In the genomic region with DNA sequence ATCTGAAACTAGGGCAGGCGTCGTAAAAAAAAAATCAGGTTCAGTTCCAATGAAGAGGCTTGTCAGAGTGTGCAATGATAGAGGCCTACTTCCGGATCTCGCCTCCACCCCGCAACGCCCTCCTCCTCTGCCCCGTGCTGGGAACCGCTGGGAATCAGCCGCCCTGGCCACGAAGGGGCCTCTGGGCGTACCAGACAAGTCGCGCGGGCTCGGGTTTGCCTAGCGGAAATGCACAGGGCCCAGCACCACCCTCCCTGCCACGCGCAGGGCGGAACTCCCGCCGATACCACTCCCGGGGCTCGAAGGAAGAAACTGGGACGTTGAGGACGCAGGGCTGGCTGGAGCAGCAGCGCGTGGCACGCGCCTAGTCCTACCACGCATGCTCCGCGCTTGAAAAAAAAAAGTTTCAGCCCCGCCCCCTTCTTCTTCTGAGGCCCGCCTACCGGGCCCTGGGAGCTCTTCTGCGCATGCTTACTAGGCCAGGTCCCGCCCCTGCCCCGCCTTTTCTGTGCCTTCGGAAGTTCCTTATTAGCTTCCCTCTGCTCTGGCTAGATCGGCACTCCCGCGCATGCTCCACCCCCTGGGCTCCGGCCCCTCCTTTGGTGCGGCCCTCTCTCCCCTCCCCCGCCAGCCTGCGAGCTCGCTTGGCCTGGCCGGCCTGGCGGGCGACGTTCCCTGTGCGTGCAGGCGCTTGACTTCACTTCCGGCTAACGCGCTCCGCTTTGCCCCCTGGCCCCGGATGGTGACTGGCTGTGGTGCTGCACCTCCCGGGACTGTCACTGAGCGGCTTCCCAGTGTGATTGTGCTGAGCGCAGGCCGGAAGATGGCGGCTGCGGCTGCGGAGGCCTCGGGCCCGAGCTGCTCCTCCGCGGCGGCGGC, we compare ENCODE assay signal across 7 mouse cellular contexts. TPM values are rescaled to one million over a fixed set of nuclear protein-coding genes. Genes with fewer than 3 reads are reported as not detected.
DNase-seq lines count a peak whose midpoint lies in the region; ATAC-seq and TF ChIP-seq lines count a peak whose summit lies in the region.

TSS of gene Birc6 (plus strand) at position 567 of the 879 bp plus-strand sequence.

- DNase-seq in adrenal gland, postnatal 10 days, result peak; percentile 100
- DNase-seq in embryonic facial prominence, embryonic 10.5 days (ENCODE audit: low spot score), result peak; percentile 100
- DNase-seq in gonadal fat pad, adult 2 months (ENCODE audit: low read depth), result peak; percentile 84
- DNase-seq in left cerebral cortex, postnatal 4 days, result peak; percentile 100

- WGBS in embryonic facial prominence, embryonic 10.5 days, result under 1% methylated on average over 71 of the region's 71 CpGs
- under 1% methylated on average over 70 of the region's 71 CpGs for WGBS in intestine, postnatal 0 days
- under 1% methylated on average over 71 of the region's 71 CpGs for WGBS in midbrain, embryonic 12.5 days
- under 1% methylated on average over 71 of the region's 71 CpGs for WGBS in small intestine, adult 2 months

- peaks cover 25% of the 10 kb centered on the region for H3K4me1 ChIP-seq in embryonic facial prominence, embryonic 10.5 days
- H3K4me1 ChIP-seq in intestine, postnatal 0 days (replicated peaks; ENCODE audit: control insufficient read depth, insufficient read depth, low read length), result no peaks in the 10 kb centered on the region; the same call in 1 of the 2 replicates
- peaks cover 20% of the 10 kb centered on the region for H3K4me1 ChIP-seq in midbrain, embryonic 12.5 days
- peaks cover 2% of the 10 kb centered on the region; the same call in 1 of the 2 replicates for H3K4me1 ChIP-seq in small intestine, adult 2 months (ENCODE audit: control insufficient read depth, insufficient read depth, insufficient read length, low read length)

- peak; percentile 91 for TF ChIP-seq POLR2A in small intestine, adult 2 months (IDR thresholded peaks at IDR 0.05; ENCODE audit: low read depth, low read length)

- ATAC-seq in intestine, postnatal 0 days, result peak; percentile 96
- ATAC-seq in midbrain, embryonic 12.5 days (ENCODE audit: low FRiP score, low read depth), result peak; percentile 98

- H3K27ac ChIP-seq in embryonic facial prominence, embryonic 10.5 days (replicated peaks), result peak within 1 kb of the TSS; percentile 96
- peak within 1 kb of the TSS; percentile 98 for H3K27ac ChIP-seq in intestine, postnatal 0 days (ENCODE audit: low read depth, low read length)
- peak within 1 kb of the TSS; percentile 99 for H3K27ac ChIP-seq in midbrain, embryonic 12.5 days (replicated peaks)
- H3K27ac ChIP-seq in small intestine, adult 2 months (ENCODE audit: insufficient read depth, low read depth, low read length), result peak within 1 kb of the TSS; percentile 89

- no peak; the same call in 1 of the 2 replicates for TF ChIP-seq CTCF in intestine, postnatal 0 days (IDR thresholded peaks at IDR 0.05; ENCODE audit: low read depth)
- no peak for TF ChIP-seq CTCF in small intestine, adult 2 months (IDR thresholded peaks at IDR 0.05; ENCODE audit: extremely low read depth, insufficient read length, insufficient replicate concordance, low read depth, low read length)

- H3K36me3 ChIP-seq in embryonic facial prominence, embryonic 10.5 days (replicated peaks), result no peaks in the 10 kb centered on the region
- H3K36me3 ChIP-seq in intestine, postnatal 0 days (ENCODE audit: control insufficient read depth, insufficient read depth), result no peaks in the 10 kb centered on the region
- H3K36me3 ChIP-seq in midbrain, embryonic 12.5 days, result no peaks in the 10 kb centered on the region
- no peaks in the 10 kb centered on the region for H3K36me3 ChIP-seq in small intestine, adult 2 months (ENCODE audit: control insufficient read depth, insufficient read depth, low read length)

- peak within 1 kb of the TSS; percentile 89 for H3K4me2 ChIP-seq in intestine, postnatal 0 days (replicated peaks; ENCODE audit: low read depth)
- H3K4me2 ChIP-seq in midbrain, embryonic 12.5 days (replicated peaks), result peak within 1 kb of the TSS; percentile 88

- intact Hi-C loops in left cerebral cortex, postnatal 4 days (cut with DNase I), result no loop called here

- no peaks in the 10 kb centered on the region for H3K9me3 ChIP-seq in embryonic facial prominence, embryonic 10.5 days
- no peaks in the 10 kb centered on the region for H3K9me3 ChIP-seq in intestine, postnatal 0 days (ENCODE audit: control insufficient read depth)
- no peaks in the 10 kb centered on the region for H3K9me3 ChIP-seq in midbrain, embryonic 12.5 days

- peak within 1 kb of the TSS; percentile 98 for H3K4me3 ChIP-seq in embryonic facial prominence, embryonic 10.5 days
- H3K4me3 ChIP-seq in intestine, postnatal 0 days (ENCODE audit: low read depth, low read length), result peak within 1 kb of the TSS; percentile 78
- peak within 1 kb of the TSS; percentile 97 for H3K4me3 ChIP-seq in midbrain, embryonic 12.5 days
- H3K4me3 ChIP-seq in small intestine, adult 2 months (ENCODE audit: low read depth, low read length), result peak within 1 kb of the TSS; percentile 84

- H3K27me3 ChIP-seq in embryonic facial prominence, embryonic 10.5 days (replicated peaks; ENCODE audit: low read depth, poor library complexity, severe bottlenecking), result no peaks in the 10 kb centered on the region
- H3K27me3 ChIP-seq in intestine, postnatal 0 days (replicated peaks; ENCODE audit: control insufficient read depth, insufficient read depth, low read length), result no peaks in the 10 kb centered on the region
- H3K27me3 ChIP-seq in midbrain, embryonic 12.5 days, result no peaks in the 10 kb centered on the region
- H3K27me3 ChIP-seq in small intestine, adult 2 months (ENCODE audit: control insufficient read depth, insufficient read depth, low read length), result no peaks in the 10 kb centered on the region

- H3K9ac ChIP-seq in intestine, postnatal 0 days (ENCODE audit: low read depth, low read length), result peak within 1 kb of the TSS; percentile 88
- peak within 1 kb of the TSS; percentile 98 for H3K9ac ChIP-seq in midbrain, embryonic 12.5 days (replicated peaks)

RNA-seq across cellular contexts. Expression of gene Birc6, which starts in this region (rescaled TPM):
- total RNA-seq in adrenal gland, postnatal 10 days (2021), result 100 to 1,000 TPM in 1 of 2 experiments, 10 to 100 TPM in 1; 92.1 to 136 TPM
- 92.4 and 99.8 TPM in 2 replicates for polyA plus RNA-seq in embryonic facial prominence, embryonic 10.5 days (2016; fragmentation: Nextera tagmentation; extraction: Ambion mirVana)
- 77.5 and 85.6 TPM in 2 replicates for polyA plus RNA-seq in gonadal fat pad, adult 2 months (2012; rRNA removed)
- 63.7 and 70.7 TPM in 2 replicates for polyA plus RNA-seq in intestine, postnatal 0 days (2015; fragmentation: Nextera tagmentation; extraction: Ambion mirVana)
- 100 to 1,000 TPM; 168 to 170 TPM for total RNA-seq in left cerebral cortex, postnatal 4 days (2021)
- 108 and 112 TPM in 2 replicates for polyA plus RNA-seq in midbrain, embryonic 12.5 days (2016; fragmentation: Nextera tagmentation; extraction: Ambion mirVana)
- polyA plus RNA-seq in small intestine, adult 2 months (2012; rRNA removed), result 31.8 and 80.8 TPM in 2 replicates

Comparison
In these comparisons a context has a peak if more than half of its experiments do, and no peak if none do; other contexts are left out.
1. Peak in every context shown above with its lines: DNase-seq, ATAC-seq, H3K4me3 ChIP-seq and H3K27ac ChIP-seq.